Mouse (Mus musculus) kidney, adult 2 months (tissue): ENCODE data around the gene Cdh7. TPM values are rescaled to one million over a fixed set of nuclear protein-coding genes. Genes with fewer than 3 reads are reported as not detected.

ENCODE experiments used
- DNase-seq: peaks from one replicate; pipeline ENCODE4 v3.0.0; 2021
- H3K27ac ChIP-seq: fragments of 200-500 bp; 2 replicates; pipeline ENCODE4 v1.5.1; 2012; ENCODE audit warnings: low read depth, low read length, control low read depth, inconsistent platforms; ENCODE audit not compliant: insufficient read depth
- H3K27me3 ChIP-seq: fragments of 200-500 bp; replicated peaks from 2 replicates; pipeline ENCODE4 v1.6.1; 2012; ENCODE audit warnings: mild to moderate bottlenecking, moderate library complexity, low read length, inconsistent platforms; ENCODE audit not compliant: control insufficient read depth, insufficient read depth
- H3K36me3 ChIP-seq: fragments of 200-500 bp; 2 replicates; pipeline ENCODE4 v1.6.1; 2012; ENCODE audit warnings: mild to moderate bottlenecking, moderate library complexity, low read length, inconsistent platforms; ENCODE audit not compliant: control insufficient read depth, insufficient read depth
- H3K4me1 ChIP-seq: fragments of 200-500 bp; 2 replicates; pipeline ENCODE4 v1.6.1; 2011; ENCODE audit warnings: low read length; ENCODE audit not compliant: control insufficient read depth, insufficient read depth
- H3K4me3 ChIP-seq: fragments of 200-500 bp; 2 replicates; pipeline ENCODE4 v1.5.1; 2011; ENCODE audit warnings: mild to moderate bottlenecking, low read depth, low read length, control low read depth; ENCODE audit not compliant: insufficient read depth
- CTCF ChIP-seq: fragments of 200-500 bp; conservative IDR thresholded peaks from 2 replicates; pipeline ENCODE4 v1.5.1; 2011; ENCODE audit warnings: low read depth, mild to moderate bottlenecking, control low read depth, low read length, moderate library complexity, mixed read lengths; ENCODE audit not compliant: insufficient read depth, insufficient read length
- POLR2A ChIP-seq: fragments of 200-500 bp; IDR thresholded peaks from one replicate; pipeline ENCODE4 v1.6.1; 2011; ENCODE audit warnings: low read depth, low read length, control low read depth
- WGBS: fragments of 180-500 bp; shearing (Covaris S2); methylation state at CpG from one replicate; pipeline ENCODE4 v1.1.7; 2018; 5-methylcytosine and 5-hydroxymethylcytosine counted together
- polyA plus RNA-seq: library from polyadenylated mRNA; depleted of rRNA; stranded (reverse); fragments of >200 nt; gene quantifications from 2 replicates; pipeline ENCODE4 v1.2.3, GENCODE M21; 2012

Cdh7 gene
- polyA plus RNA-seq, 1 experiment, result not detected

DNA sequence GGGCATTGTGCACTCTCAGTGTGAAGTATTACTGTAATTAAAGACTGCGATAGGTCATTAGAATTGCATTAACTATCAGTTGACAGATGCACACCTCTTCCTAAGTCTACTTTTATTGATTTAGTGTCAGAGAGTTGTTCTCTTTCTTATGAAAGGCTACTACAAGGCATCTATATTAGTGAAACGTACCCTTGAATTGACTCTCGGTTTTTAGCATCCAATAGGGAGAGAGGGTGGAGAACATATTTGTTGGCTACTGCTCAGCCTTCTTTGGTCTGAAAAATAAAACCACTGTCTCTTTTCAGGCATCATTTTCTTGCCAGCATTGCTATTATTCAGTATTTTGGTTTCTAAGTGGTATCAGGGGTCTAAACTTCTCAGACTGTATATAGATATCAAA is 2.5 kb downstream of the Cdh7 start:
- WGBS, result 67% methylated on average over 3 of the region's 3 CpGs
- Histone ChIP-seq H3K27me3 (no peaks in the 10 kb centered on the region), H3K27ac (no peak overlapping the region), H3K4me3 (no peak overlapping the region), H3K36me3 (no peaks in the 10 kb centered on the region), H3K4me1 (no peaks in the 10 kb centered on the region)
- no peak for DNase-seq
- TF ChIP-seq CTCF, result no peak
- no peak for TF ChIP-seq POLR2A

DNA sequence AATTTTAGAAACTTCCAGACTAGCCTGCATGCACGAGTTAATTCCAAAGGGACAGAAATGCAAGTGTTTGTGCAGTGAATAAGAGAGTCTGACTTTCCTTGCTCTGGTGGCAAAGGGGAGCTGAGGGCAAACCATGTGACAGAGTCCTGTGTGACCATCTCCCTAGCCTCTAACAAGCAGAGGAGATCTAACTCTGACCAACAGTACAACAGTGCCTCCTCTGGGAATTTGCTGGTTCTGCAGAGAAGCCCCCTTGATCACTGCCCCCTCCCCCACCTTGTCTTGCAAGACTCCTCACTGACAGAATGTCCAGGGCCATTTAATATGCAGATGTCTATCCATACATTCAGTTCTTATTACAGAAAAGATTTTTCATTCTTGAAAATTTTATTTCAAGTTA is 3.2 kb downstream of the Cdh7 start:
- Histone ChIP-seq H3K27me3 (no peaks in the 10 kb centered on the region), H3K4me3 (no peak overlapping the region), H3K4me1 (no peaks in the 10 kb centered on the region), H3K27ac (no peak overlapping the region), H3K36me3 (no peaks in the 10 kb centered on the region)
- 6% methylated on average over 1 of the region's 1 CpGs for WGBS
- TF ChIP-seq POLR2A, result no peak
- no peak for DNase-seq

DNA sequence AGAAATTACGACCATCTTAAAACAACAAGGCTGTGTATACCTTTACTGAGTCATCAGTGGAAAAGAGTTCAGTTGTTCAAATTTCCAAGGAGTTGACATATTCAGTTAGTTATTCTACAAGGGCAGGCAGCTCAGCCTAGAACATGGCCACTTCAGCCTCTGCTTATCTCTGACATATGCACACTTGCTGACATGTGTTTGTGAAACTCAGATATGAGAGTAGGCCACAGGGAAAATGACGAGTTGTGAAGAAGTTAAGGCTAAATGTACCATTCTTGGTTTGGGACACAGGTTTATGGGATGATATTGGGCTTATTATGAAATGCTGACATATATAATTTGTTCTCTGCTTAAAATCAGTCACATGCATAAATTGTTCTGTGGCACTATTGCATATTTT is 7.3 kb downstream of the Cdh7 start:
- no peaks in the 10 kb centered on the region for H3K27me3 ChIP-seq
- no peak for DNase-seq
- no peaks in the 10 kb centered on the region for H3K4me1 ChIP-seq
- TF ChIP-seq POLR2A, result no peak
- TF ChIP-seq CTCF, result no peak
- H3K36me3 ChIP-seq, result no peaks in the 10 kb centered on the region
- 67% methylated on average over 2 of the region's 2 CpGs for WGBS
- H3K27ac ChIP-seq, result no peak overlapping the region
- H3K4me3 ChIP-seq, result no peak overlapping the region

DNA sequence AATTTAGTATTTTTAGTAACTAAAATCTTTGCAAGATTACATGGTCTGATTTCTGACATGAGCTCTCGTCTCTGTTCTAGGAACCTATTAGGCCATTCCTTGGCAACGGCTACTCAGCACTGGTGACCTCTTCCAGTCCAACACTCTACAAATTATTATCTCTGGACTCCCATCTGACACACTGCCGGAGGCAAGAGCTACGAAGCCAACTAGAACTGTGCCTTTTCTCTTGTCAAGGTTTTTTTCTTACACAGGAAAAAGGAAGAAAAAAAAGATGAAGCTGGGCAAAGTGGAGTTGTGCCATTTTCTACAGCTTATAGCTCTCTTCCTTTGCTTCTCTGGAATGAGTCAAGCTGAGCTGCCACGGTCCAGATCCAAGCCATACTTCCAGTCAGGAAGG is 11.7 kb downstream of the Cdh7 start:
- Histone ChIP-seq H3K27me3 (no peaks in the 10 kb centered on the region), H3K27ac (no peak overlapping the region), H3K4me3 (no peak overlapping the region), H3K4me1 (no peaks in the 10 kb centered on the region), H3K36me3 (no peaks in the 10 kb centered on the region)
- 65% methylated on average over 5 of the region's 5 CpGs for WGBS
- DNase-seq, result no peak
- TF ChIP-seq POLR2A (no peak), CTCF (no peak)

DNA sequence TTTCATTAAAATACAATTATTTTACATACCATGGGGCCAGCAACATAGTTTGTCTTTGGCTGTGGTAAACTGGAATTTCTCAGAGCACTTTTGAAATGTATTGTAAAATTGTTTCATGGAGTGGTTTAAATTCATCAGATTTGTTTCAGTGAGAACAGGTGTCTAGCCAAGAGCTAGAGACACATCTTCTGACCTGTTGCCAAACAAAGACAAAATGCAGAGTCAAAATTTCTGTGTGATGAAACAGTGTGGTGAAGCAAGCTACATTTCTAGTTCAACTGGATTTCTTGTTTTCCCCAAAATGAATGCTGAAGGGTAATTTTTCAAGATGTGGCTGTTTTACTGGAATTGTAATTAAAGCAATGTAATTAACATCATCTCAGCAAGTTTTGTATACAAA is 22.2 kb downstream of the Cdh7 start:
- Histone ChIP-seq H3K4me3 (no peak overlapping the region), H3K36me3 (no peaks in the 10 kb centered on the region), H3K27ac (no peak overlapping the region), H3K27me3 (no peaks in the 10 kb centered on the region), H3K4me1 (no peaks in the 10 kb centered on the region)
- no peak for DNase-seq
- TF ChIP-seq POLR2A (no peak), CTCF (no peak)

DNA sequence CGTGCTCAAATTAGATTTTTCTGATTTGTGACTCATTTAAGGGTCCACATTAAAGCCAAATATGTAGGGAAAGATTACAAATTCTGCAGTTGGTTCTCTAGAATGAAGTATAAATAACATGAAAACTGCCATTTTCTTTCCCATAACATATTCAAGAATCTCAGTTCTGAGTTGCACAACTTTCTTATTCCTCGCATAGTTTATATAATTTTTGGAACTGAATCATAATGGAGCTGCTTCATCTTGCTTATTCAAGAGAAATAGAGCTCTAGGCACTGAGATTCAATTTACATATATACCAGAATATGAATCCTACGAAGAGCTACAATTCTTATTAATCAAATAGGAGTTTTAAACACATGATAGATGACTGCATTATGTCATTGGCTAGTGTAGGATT is 22.8 kb downstream of the Cdh7 start:
- no peak for TF ChIP-seq CTCF
- TF ChIP-seq POLR2A, result no peak
- Histone ChIP-seq H3K4me3 (no peak overlapping the region), H3K27ac (no peak overlapping the region), H3K4me1 (no peaks in the 10 kb centered on the region), H3K27me3 (no peaks in the 10 kb centered on the region), H3K36me3 (no peaks in the 10 kb centered on the region)
- 74% methylated on average over 3 of the region's 3 CpGs for WGBS
- no peak for DNase-seq

DNA sequence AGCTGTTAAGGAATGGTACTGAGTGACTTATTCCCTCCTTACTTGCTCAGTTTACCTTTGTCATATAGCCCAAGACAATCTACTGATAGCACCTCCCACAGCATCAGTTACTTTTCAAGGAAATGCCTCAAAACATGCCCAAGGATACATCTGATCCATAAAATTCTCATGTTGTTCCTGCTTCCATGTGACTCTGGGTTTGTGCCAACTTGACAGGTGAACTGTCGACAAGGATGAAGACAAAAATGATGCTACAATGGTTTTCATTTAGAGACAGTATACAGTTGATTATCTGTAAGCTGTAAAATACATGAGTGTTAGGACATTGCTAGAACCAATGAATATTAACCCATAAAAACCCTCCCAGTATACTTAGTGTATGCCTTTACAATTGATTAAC is 29.9 kb downstream of the Cdh7 start:
- Histone ChIP-seq H3K4me3 (no peak overlapping the region), H3K27me3 (no peaks in the 10 kb centered on the region), H3K4me1 (no peaks in the 10 kb centered on the region), H3K27ac (no peak overlapping the region), H3K36me3 (no peaks in the 10 kb centered on the region)
- WGBS, result 74% methylated on average over 1 of the region's 1 CpGs
- DNase-seq, result no peak
- TF ChIP-seq POLR2A (no peak), CTCF (no peak)

DNA sequence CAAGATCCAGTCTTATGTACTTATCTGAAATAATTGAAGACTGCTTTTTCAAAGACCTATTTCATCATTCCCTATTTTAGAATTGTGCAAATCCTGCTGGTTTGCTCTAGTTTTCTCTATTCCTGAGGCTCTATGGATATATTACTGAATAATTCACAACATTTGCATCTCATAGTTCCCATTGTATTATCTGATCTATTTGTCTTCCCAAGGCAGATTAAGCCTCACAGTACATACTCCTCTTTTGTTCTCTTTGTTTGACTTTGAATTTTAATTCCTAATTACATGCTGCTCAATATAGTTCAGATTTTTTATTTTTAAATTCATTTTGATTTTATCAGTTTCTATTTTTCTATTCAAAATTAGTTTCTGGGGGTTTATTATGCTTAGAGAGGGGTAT is 74.1 kb downstream of the Cdh7 start:
- Histone ChIP-seq H3K27ac (no peak overlapping the region), H3K36me3 (no peaks in the 10 kb centered on the region), H3K27me3 (no peaks in the 10 kb centered on the region), H3K4me1 (no peaks in the 10 kb centered on the region), H3K4me3 (no peak overlapping the region)
- no peak for TF ChIP-seq CTCF
- DNase-seq, result no peak
